21 mouse cellular contexts compared by ENCODE assay signal in genomic region chr6:98620886-98621285, GRCm38 (mm10).
"Had no signal": no experiment of that assay in that cellular context is flagged by ENCODE, and none has a peak within 500 bp of the region (broad histone marks: within the 10 kb centered on the region; RNA-seq: fewer than 3 reads in every experiment).

No protein-coding gene starts in this region.

- H3K4me2 ChIP-seq: intestine, embryonic 15.5 days; limb, embryonic 12.5 days; limb, embryonic 15.5 days; liver, embryonic 11.5 days; midbrain, embryonic 12.5 days; midbrain, embryonic 15.5 days; neural tube, embryonic 13.5 days had no signal

- H3K4me1 ChIP-seq: intestine, embryonic 15.5 days; midbrain, embryonic 12.5 days; midbrain, embryonic 15.5 days; neural tube, embryonic 13.5 days had no signal

- H3K9me3 ChIP-seq: intestine, embryonic 15.5 days; limb, embryonic 12.5 days; limb, embryonic 15.5 days; midbrain, embryonic 12.5 days; midbrain, embryonic 15.5 days; neural tube, embryonic 13.5 days had no signal

- H3K27me3 ChIP-seq: intestine, embryonic 15.5 days; limb, embryonic 12.5 days; limb, embryonic 15.5 days; midbrain, embryonic 12.5 days; midbrain, embryonic 15.5 days; neural tube, embryonic 13.5 days had no signal

- H3K9ac ChIP-seq: intestine, embryonic 15.5 days; limb, embryonic 12.5 days; limb, embryonic 15.5 days; liver, embryonic 14.5 days; liver, postnatal 0 days; midbrain, embryonic 12.5 days; midbrain, embryonic 15.5 days; neural tube, embryonic 13.5 days had no signal

- H3K27ac ChIP-seq: intestine, embryonic 15.5 days; kidney, postnatal 0 days; layer of hippocampus, adult 2 months; left cerebral cortex, adult 2 months; limb, embryonic 12.5 days; limb, embryonic 15.5 days; liver, embryonic 14.5 days; midbrain, embryonic 12.5 days; midbrain, embryonic 15.5 days; neural tube, embryonic 13.5 days had no signal

- H3K36me3 ChIP-seq: intestine, embryonic 15.5 days; limb, embryonic 12.5 days; limb, embryonic 15.5 days; midbrain, embryonic 12.5 days; midbrain, embryonic 15.5 days; neural tube, embryonic 13.5 days had no signal

- DNase-seq: kidney, adult 11 months; kidney, postnatal 25 days; layer of hippocampus, adult 9-11 months; left cerebral cortex, postnatal 4 days; liver, postnatal 0 days; retina, postnatal 1 day; thymus, adult 2 months; thymus, postnatal 14 days; thymus, postnatal 4 days had no signal

- H3K4me3 ChIP-seq: intestine, embryonic 15.5 days; layer of hippocampus, adult 2 months; left cerebral cortex, adult 2 months; limb, embryonic 12.5 days; limb, embryonic 15.5 days; midbrain, embryonic 12.5 days; midbrain, embryonic 15.5 days; myocyte; neural tube, embryonic 13.5 days had no signal

- ATAC-seq: intestine, embryonic 15.5 days; liver, postnatal 0 days; midbrain, embryonic 15.5 days had no signal
